Mouse (Mus musculus): ENCODE results near the gene Glcci1.
"Not testable (repeated sequence)": the region's sequence is repeated elsewhere in the genome, so short reads cannot be mapped to it uniquely, and the experiment has no call there.

Gene Glcci1

DNA sequence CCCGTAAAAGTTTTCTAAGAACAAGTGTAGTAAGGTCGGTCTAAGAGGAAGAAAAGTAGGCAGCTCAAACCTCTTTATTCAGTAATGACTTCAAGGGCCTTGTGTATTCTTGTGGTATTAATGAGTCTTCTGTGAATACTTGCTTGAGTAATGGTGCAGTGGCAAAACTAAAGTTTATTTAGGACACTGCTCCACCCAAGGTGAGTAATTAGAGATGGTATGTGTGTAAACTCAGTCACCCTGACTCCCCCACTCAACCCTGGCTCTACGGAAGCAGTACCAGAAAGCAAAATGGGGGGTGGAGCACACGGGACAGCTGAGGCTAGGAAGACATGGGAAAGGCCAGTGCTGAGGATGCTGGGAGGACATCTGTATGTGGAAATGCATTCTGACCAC lies 13.6 kb upstream of the Glcci1 start:
- no peak for DNase-seq

- DNase-seq = no peak
Observed at GRCm38 (mm10) chr6:8497234-8497867, 12.0 kb upstream of the Glcci1 start.

DNA sequence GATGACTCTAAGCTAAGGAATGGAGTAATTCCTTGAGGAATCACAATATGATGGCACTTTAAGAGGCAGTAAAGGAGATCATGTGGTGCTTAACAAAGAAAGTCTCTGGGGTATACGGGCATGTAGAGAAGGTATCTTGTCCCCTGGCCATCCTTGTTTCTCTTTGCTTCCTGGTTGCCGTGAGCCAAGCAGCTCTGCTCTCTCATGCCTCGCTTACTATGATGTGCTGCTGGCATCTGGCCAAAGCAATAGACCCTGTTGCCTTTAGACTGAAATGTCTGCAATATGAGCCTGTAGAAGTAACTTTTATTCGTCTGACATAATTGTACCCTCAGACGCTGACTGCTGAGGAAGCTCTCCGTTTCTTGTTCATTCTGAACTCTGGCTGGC lies 11.5 kb upstream of the Glcci1 start:
- DNase-seq = no peak

- no peak for DNase-seq
Observed at GRCm38 (mm10) chr6:8498961-8499360, 10.4 kb upstream of the Glcci1 start.

GRCm38 (mm10) chr6:8503953-8504352 lies 5.4 kb upstream of the Glcci1 start:
- DNase-seq = no peak

GRCm38 (mm10) chr6:8504521-8505228 lies 4.7 kb upstream of the Glcci1 start:
- peak; percentile 56 for DNase-seq

GRCm38 (mm10) chr6:8506631-8507030 lies 2.8 kb upstream of the Glcci1 start:
- DNase-seq = no peak

DNA sequence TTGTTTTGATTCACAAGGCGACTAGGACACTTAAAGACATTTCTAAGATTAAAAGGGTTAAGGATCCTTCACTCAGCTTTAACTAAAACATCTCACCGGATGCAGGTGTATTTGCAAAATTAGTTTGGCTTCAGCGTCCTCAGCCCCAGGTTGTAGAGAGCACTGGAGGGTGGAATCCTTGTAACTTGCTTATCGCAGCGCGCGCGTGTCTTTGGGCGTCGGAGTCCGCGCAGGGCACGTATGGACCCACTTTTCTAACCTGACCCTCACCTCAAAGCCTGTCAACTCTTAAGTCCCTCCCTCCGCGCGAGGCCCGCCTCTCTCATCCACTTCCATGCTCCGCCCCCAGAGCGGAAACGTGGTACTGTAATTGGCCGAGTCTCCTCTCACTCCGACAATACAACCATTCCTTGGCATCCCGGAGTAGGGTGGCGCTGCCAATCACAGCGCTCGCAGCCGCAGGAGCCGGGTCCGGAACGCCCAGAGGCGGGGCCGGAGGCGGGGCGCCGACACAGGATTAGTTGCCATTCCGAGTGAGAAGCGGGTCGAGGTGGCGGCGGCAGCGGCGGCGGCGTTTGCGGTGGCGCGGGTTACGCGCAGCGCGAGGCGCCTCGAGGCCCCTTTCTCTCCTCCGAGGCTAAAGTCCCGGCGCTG lies 390 bp upstream of the Glcci1 start:
- DNase-seq = peak; percentile 100

GRCm38 (mm10) chr6:8509961-8510863 lies 812 bp downstream of the Glcci1 start:
- DNase-seq = peak; percentile 69

- DNase-seq = no peak
Observed at GRCm38 (mm10) chr6:8510864-8511428, 1.5 kb downstream of the Glcci1 start.

DNA sequence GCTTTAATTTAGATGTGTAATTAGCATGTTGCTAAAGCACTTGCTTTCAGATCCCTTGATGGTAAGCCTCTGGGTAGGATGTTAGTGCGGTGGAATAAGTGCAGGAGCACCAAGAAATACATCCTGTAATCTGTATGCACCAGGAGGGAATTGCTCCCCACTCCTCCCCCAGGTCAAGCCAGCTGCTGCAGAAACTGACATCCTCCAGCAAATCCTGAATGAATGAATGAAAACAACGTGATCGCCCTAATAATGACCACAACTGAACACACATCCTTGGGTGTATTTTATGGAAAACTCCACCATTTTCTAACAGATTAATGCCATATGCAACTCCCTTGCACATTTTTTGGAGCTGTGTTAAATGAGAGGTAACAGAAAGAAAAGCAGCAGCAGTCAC lies 2.0 kb downstream of the Glcci1 start:
- DNase-seq = peak; percentile 49

- DNase-seq = peak; percentile 72
Observed at GRCm38 (mm10) chr6:8512416-8512815, 3.0 kb downstream of the Glcci1 start.

GRCm38 (mm10) chr6:8519687-8520086 lies 10.3 kb downstream of the Glcci1 start:
- no peak for DNase-seq

- DNase-seq = no peak
Observed at GRCm38 (mm10) chr6:8521231-8521630, 11.8 kb downstream of the Glcci1 start.

DNA sequence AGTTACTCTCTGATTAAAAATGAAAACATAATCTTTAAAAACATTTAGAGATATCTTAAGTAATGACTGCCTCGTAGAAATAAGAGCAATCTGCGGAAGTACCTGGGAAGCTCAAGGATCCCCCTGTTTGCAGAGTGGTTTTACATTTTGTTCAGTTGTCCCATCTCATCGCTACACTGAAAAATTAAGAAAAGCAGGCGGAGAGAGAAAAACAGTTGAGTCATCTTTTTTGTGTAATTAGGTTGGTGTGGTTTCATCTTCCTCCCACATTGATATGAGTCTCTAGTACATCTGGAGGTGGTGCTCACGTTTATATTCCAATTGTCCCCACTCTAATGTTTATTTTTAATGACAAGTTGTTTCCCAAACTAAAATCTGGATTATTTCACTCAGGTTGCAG lies 15.3 kb downstream of the Glcci1 start:
- no peak for DNase-seq

GRCm38 (mm10) chr6:8531104-8531894 lies 21.9 kb downstream of the Glcci1 start:
- DNase-seq = no peak

DNA sequence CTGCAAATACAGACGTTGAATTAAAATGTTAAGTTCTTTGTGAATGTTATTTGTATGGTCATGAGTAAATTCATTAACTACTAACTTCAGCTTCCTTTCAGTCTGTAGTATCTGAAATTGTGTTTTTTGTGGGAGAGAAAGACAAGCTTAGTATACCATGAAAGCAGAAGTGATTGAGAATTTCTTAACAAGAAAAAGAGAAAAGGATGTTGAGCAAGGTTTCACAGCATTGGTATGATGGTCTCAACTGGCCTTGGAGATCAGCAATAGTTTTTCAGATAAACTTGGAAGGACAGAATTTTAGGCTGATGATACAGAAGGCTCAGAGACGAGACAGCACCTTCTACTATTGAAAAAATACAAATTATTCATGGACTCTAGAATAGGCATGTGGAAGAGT lies 27.5 kb downstream of the Glcci1 start:
- no peak for DNase-seq

- not testable (repeated sequence) for DNase-seq
Observed at GRCm38 (mm10) chr6:8541531-8541930, 32.1 kb downstream of the Glcci1 start.

GRCm38 (mm10) chr6:8544822-8545221 lies 35.4 kb downstream of the Glcci1 start:
- DNase-seq = no peak

DNA sequence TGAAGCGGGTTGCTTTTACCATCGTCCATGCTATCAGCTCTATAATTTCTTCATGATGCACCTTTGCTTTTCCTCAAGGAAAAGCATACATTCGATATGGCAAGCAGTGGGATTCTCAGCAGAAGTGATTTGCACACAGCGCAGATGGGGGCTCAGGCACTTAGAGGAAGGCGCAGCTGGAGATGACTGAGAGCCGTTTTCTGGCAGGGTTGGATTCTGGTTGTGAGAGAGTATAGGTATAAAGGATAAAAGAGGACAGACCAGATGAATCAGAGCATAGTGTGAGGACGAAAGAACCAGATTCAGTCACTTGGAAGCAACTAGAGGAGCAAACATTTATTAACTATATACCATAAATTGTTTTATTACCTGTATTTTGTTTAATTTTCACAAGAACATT lies 36.4 kb downstream of the Glcci1 start:
- no peak for DNase-seq

DNA sequence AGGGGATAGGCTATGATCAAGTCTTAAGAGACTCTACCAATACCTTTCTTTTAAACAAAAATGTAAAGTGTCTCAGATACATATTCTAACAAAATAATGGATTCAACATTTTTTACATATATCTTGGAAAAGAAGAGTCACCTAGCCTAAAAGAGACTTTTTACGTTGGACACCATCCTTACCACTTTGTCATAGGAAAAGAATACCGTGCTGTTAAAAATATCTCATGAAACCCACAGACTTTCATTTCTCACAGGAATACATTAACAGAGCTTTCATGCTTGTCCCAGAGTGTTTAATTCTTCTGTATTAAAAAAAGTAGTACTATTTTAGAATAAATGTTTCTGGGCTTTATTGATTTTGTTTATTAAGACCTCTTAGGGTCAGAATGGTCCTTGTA lies 41.8 kb downstream of the Glcci1 start:
- DNase-seq = no peak

Measured in thymus, postnatal 14 days (tissue).